Mouse (Mus musculus) ES-Bruce4 (cell line): ENCODE results near the gene Echdc3. TPM values are rescaled to one million over a fixed set of nuclear protein-coding genes. Genes with fewer than 3 reads are reported as not detected.

Source experiments
- H3K27ac ChIP-seq: 2 replicates; pipeline ENCODE4 v1.5.1; 2012; ENCODE audit warnings: low read length, inconsistent platforms; ENCODE audit not compliant: insufficient read depth
- H3K27me3 ChIP-seq: 2 replicates; pipeline ENCODE4 v1.6.1; 2012; ENCODE audit warnings: mild to moderate bottlenecking, low read length, inconsistent platforms; ENCODE audit not compliant: control insufficient read depth, poor library complexity, insufficient read depth, severe bottlenecking
- H3K36me3 ChIP-seq: 2 replicates; pipeline ENCODE4 v1.6.1; 2012; ENCODE audit warnings: inconsistent platforms, mild to moderate bottlenecking, low read length, moderate library complexity; ENCODE audit not compliant: control insufficient read depth, poor library complexity, insufficient read depth, severe bottlenecking
- H3K4me1 ChIP-seq: one replicate; pipeline ENCODE4 v1.8.1; 2011; ENCODE audit warnings: low read length; ENCODE audit not compliant: control insufficient read depth, insufficient read depth
- H3K4me3 ChIP-seq: 2 replicates; pipeline ENCODE4 v1.5.1; 2011; ENCODE audit warnings: low read depth, mild to moderate bottlenecking, low read length
- H3K9ac ChIP-seq: 2 replicates; pipeline ENCODE4 v1.6.1; 2012; ENCODE audit warnings: low read depth, mild to moderate bottlenecking, inconsistent platforms; ENCODE audit not compliant: poor library complexity, severe bottlenecking
- H3K9me3 ChIP-seq: replicated peaks from 2 replicates; pipeline ENCODE4 v1.6.1; 2012; ENCODE audit warnings: mild to moderate bottlenecking, low read length, inconsistent platforms; ENCODE audit not compliant: control insufficient read depth, poor library complexity, insufficient read depth, severe bottlenecking
- CTCF ChIP-seq: IDR thresholded peaks from one replicate; pipeline ENCODE4 v1.8.1; 2011; ENCODE audit warnings: low read depth, low read length
- EP300 ChIP-seq: IDR thresholded peaks from 2 replicates; pipeline ENCODE4 v1.6.1; 2011; ENCODE audit warnings: low read depth, low read length; ENCODE audit not compliant: insufficient read depth
- POLR2A ChIP-seq: IDR thresholded peaks from one replicate; pipeline ENCODE4 v1.8.1; 2011; ENCODE audit warnings: low read length; ENCODE audit not compliant: insufficient read depth
- polyA plus RNA-seq: library from polyadenylated mRNA; stranded (reverse); fragments of >200 nt; gene quantifications from 2 replicates; pipeline ENCODE4 v1.2.4, GENCODE M21; 2011; ENCODE audit warnings: low read depth; ENCODE audit not compliant: missing spikeins, insufficient read depth, insufficient read length

Gene Echdc3
- polyA plus RNA-seq, 1 experiment: 1.5 TPM

DNA sequence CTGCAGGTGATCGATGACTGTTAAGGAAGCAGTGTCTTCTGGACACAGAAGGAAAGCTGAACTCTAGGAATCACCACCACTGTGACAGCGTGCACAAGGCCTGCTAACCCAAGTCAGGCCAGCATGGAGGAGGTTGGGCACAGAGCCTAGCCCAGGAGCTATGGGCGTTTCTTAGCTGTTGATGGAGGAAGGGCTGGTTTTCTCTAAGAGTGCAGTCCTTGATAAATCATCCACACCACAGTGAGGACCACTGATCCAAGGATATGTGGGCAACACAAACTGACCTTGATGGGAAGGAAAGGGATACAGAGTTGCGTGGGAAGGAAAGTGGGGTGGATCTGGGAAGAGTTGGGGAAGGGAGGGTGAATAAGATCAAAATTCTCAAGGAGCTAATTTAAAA, 55.6 kb downstream of the Echdc3 start:
- TF ChIP-seq EP300: no peak
- no peak for TF ChIP-seq POLR2A
- no peak for TF ChIP-seq CTCF
- H3K4me1 ChIP-seq: peaks cover 5% of the 10 kb centered on the region
- no peak overlapping the region for H3K4me3 ChIP-seq

DNA sequence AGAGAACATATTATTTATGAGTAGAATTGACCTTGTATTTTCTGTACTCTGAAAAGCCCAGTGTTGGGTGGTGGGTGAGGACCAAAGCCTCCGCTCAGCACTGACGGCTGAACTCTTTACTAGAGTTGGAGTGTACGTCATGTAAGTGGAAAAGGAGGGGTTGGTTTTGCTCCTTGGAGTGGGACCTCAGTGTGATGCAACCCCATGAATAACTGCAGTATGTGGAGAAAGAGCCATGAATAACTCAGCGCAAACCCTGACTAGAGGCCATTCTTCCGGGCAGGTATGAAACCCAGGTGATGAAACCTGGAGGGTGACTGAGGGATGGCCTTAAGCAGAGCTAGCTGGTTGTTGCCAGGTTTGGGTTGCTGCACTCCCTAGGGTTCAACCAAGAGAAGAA, 63.0 kb downstream of the Echdc3 start:
- Histone ChIP-seq H3K4me3 (no peak overlapping the region), H3K9ac (no peak overlapping the region), H3K27ac (no peak overlapping the region), H3K27me3 (no peaks in the 10 kb centered on the region), H3K4me1 (no peaks in the 10 kb centered on the region), H3K36me3 (no peaks in the 10 kb centered on the region), H3K9me3 (no peaks in the 10 kb centered on the region)
- TF ChIP-seq POLR2A: no peak
- no peak for TF ChIP-seq CTCF
- TF ChIP-seq EP300: no peak

More for the DNA sequence above, 55.6 kb downstream of the Echdc3 start:
- H3K9me3 ChIP-seq: no peaks in the 10 kb centered on the region
- no peaks in the 10 kb centered on the region for H3K36me3 ChIP-seq
- no peaks in the 10 kb centered on the region for H3K27me3 ChIP-seq
- no peak overlapping the region for H3K9ac ChIP-seq
- H3K27ac ChIP-seq: no peak overlapping the region

DNA sequence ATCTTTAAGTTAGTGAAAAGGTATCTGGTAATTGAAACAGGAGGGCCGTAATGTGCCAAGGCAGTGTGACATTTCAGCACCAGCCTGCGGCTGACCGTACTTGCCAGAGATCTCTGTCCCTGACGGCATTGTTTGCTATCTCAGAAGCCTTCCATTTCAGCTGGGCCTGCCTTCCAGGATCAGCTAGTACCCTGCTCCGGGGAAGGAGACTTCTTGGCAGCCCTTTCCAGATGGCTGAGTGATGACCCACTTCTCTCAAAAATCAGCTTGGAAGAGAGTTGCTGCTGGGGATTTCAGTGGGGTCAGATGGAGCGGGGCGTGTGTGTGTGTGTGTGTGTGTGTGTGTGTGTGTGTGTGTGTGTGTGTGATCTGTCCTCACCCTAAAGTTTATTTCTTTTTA, 65.9 kb downstream of the Echdc3 start:
- Histone ChIP-seq H3K27me3 (no peaks in the 10 kb centered on the region), H3K4me1 (no peaks in the 10 kb centered on the region), H3K9ac (no peak overlapping the region), H3K4me3 (no peak overlapping the region), H3K36me3 (no peaks in the 10 kb centered on the region), H3K9me3 (no peaks in the 10 kb centered on the region), H3K27ac (no peak overlapping the region)
- TF ChIP-seq EP300: no peak
- TF ChIP-seq POLR2A: no peak
- TF ChIP-seq CTCF: no peak

- no peak for TF ChIP-seq POLR2A
- no peak for TF ChIP-seq EP300
- no peak for TF ChIP-seq CTCF
Observed at GRCm38 (mm10) chr2:6146257-6146656, 66.6 kb downstream of the Echdc3 start.

DNA sequence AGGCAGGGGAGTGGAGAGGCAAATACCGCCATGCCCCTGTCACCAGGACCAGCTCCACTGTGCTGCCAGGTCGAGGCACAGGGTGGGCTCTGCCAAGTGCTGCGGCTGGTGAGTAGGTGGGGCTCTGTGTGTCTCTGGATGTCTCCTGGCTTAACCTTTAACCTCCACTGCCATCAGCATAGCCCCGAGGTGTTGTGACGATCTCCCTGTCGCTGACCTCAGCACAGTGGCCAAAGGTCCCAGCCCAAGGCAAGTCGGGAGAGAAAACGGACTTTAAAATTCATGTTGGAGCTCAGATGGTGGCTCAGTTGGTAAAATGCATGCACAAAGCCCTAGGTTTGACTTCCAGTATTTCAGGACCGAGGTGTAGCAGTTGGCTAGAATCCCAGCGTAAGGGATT, 67.2 kb downstream of the Echdc3 start:
- Histone ChIP-seq H3K4me3 (no peak overlapping the region), H3K27ac (no peak overlapping the region), H3K4me1 (no peaks in the 10 kb centered on the region), H3K9ac (no peak overlapping the region), H3K27me3 (no peaks in the 10 kb centered on the region), H3K9me3 (no peaks in the 10 kb centered on the region), H3K36me3 (no peaks in the 10 kb centered on the region)
- no peak for TF ChIP-seq POLR2A
- no peak for TF ChIP-seq EP300
- TF ChIP-seq CTCF: no peak

More at GRCm38 (mm10) chr2:6146257-6146656, 66.6 kb downstream of the Echdc3 start:
- Histone ChIP-seq H3K9me3 (no peaks in the 10 kb centered on the region), H3K4me1 (no peaks in the 10 kb centered on the region), H3K9ac (no peak overlapping the region), H3K36me3 (no peaks in the 10 kb centered on the region), H3K27me3 (no peaks in the 10 kb centered on the region), H3K27ac (no peak overlapping the region), H3K4me3 (no peak overlapping the region)

GRCm38 (mm10) chr2:6142915-6143654, 69.7 kb downstream of the Echdc3 start:
- H3K36me3 ChIP-seq: no peaks in the 10 kb centered on the region
- no peaks in the 10 kb centered on the region for H3K4me1 ChIP-seq
- H3K27me3 ChIP-seq: no peaks in the 10 kb centered on the region
- no peaks in the 10 kb centered on the region for H3K9me3 ChIP-seq
- H3K27ac ChIP-seq: no peak overlapping the region
- H3K4me3 ChIP-seq: no peak overlapping the region
- H3K9ac ChIP-seq: no peak overlapping the region
- TF ChIP-seq CTCF (no peak), POLR2A (no peak), EP300 (no peak)
